Mouse (Mus musculus) G1E (cell line): ENCODE measurements at regions not wholly inside any gene's neighbourhood (a gene's known extent, or its start where the extent isn't known, plus 50 kb on each side); places are given as distances from the start of the nearest gene placed in this dataset.

Experiments used
- CTCF ChIP-seq: IDR thresholded peaks from 2 replicates; pipeline ENCODE4 v1.5.1; 2012; ENCODE audit warnings: low read depth, low read length, inconsistent platforms, mixed read lengths
- GATA1 ChIP-seq: IDR thresholded peaks from 2 replicates; pipeline ENCODE4 v1.6.1; 2012; ENCODE audit warnings: borderline replicate concordance, low read length, inconsistent platforms, mixed read lengths
- POLR2AphosphoS5 ChIP-seq: IDR thresholded peaks from 2 replicates; pipeline ENCODE4 v1.6.1; 2012; ENCODE audit warnings: low read depth, low read length, inconsistent platforms; ENCODE audit not compliant: insufficient replicate concordance

GRCm38 (mm10) chr9:120715665-120716121 is 144.4 kb downstream of the Rpl14 start:
- no peak for TF ChIP-seq CTCF
- TF ChIP-seq POLR2AphosphoS5 = no peak
- TF ChIP-seq GATA1 = no peak
